Mouse (Mus musculus): ENCODE data around the gene Nudt12. TPM values are rescaled to one million over a fixed set of nuclear protein-coding genes. Genes with fewer than 3 reads are reported as not detected.
A peak's percentile ranks its signal among the peaks of the same experiment; 100 is the strongest.

Nudt12 gene
- polyA plus RNA-seq (2014; fragmentation: Nextera tagmentation; extraction: Ambion mirVana): 5.3 and 6.6 TPM in 2 replicates

- peak within 1 kb of the TSS; percentile 57 for H3K4me3 ChIP-seq (ENCODE audit: low read depth, low read length)
- H3K27me3 ChIP-seq (ENCODE audit: control insufficient read depth, insufficient read depth, low read length): no peaks in the 10 kb centered on the region
- H3K27ac ChIP-seq (ENCODE audit: low read depth, low read length): no peak within 1 kb of the TSS
- H3K9me3 ChIP-seq (ENCODE audit: control insufficient read depth, low read length): no peaks in the 10 kb centered on the region
- under 1% methylated on average over 22 of the region's 22 CpGs for WGBS
- DNase-seq (ENCODE audit: low spot score): peak; percentile 67
- no peaks in the 10 kb centered on the region for H3K4me1 ChIP-seq (ENCODE audit: control insufficient read depth, insufficient read depth, low read length)
- no peaks in the 10 kb centered on the region for H3K36me3 ChIP-seq (ENCODE audit: control insufficient read depth, insufficient read depth, low read length)
- H3K4me2 ChIP-seq (ENCODE audit: low read depth): peak within 1 kb of the TSS; percentile 61
- peak; percentile 86 for ATAC-seq (ENCODE audit: insufficient read depth, low FRiP score, low TSS enrichment)
- peak within 1 kb of the TSS; percentile 71 for H3K9ac ChIP-seq (ENCODE audit: low read length)
Measured at GRCm38 (mm10) chr17:59013091-59013459, at the start of gene Nudt12. Nudt12 (minus strand) TSS chr17:59013372.

GRCm38 (mm10) chr17:59053306-59053705 lies 40.1 kb upstream of the Nudt12 start:
- H3K9me3 ChIP-seq (ENCODE audit: control insufficient read depth, low read length): no peaks in the 10 kb centered on the region
- 87% methylated on average over 4 of the region's 4 CpGs for WGBS
- H3K4me2 ChIP-seq (ENCODE audit: low read depth): no peak overlapping the region
- no peak overlapping the region for H3K9ac ChIP-seq (ENCODE audit: low read length)
- no peak overlapping the region for H3K4me3 ChIP-seq (ENCODE audit: low read depth, low read length)
- H3K4me1 ChIP-seq (ENCODE audit: control insufficient read depth, insufficient read depth, low read length): no peaks in the 10 kb centered on the region
- DNase-seq (ENCODE audit: low spot score): no peak
- H3K27ac ChIP-seq (ENCODE audit: low read depth, low read length): no peak overlapping the region
- no peak for ATAC-seq (ENCODE audit: insufficient read depth, low FRiP score, low TSS enrichment)
- no peaks in the 10 kb centered on the region for H3K36me3 ChIP-seq (ENCODE audit: control insufficient read depth, insufficient read depth, low read length)
- H3K27me3 ChIP-seq (ENCODE audit: control insufficient read depth, insufficient read depth, low read length): no peaks in the 10 kb centered on the region

GRCm38 (mm10) chr17:59039754-59040153 lies 26.6 kb upstream of the Nudt12 start:
- Histone ChIP-seq H3K4me1 (ENCODE audit: control insufficient read depth, insufficient read depth, low read length) (no peaks in the 10 kb centered on the region), H3K27me3 (ENCODE audit: control insufficient read depth, insufficient read depth, low read length) (no peaks in the 10 kb centered on the region), H3K4me2 (ENCODE audit: low read depth) (no peak overlapping the region), H3K27ac (ENCODE audit: low read depth, low read length) (no peak overlapping the region), H3K9ac (ENCODE audit: low read length) (no peak overlapping the region), H3K36me3 (ENCODE audit: control insufficient read depth, insufficient read depth, low read length) (no peaks in the 10 kb centered on the region), H3K9me3 (ENCODE audit: control insufficient read depth, low read length) (no peaks in the 10 kb centered on the region), H3K4me3 (ENCODE audit: low read depth, low read length) (no peak overlapping the region)
- WGBS: 64% methylated on average over 5 of the region's 5 CpGs
- no peak for DNase-seq (ENCODE audit: low spot score)
- no peak for ATAC-seq (ENCODE audit: insufficient read depth, low FRiP score, low TSS enrichment)

GRCm38 (mm10) chr17:59033445-59033844 lies 20.3 kb upstream of the Nudt12 start:
- no peak for ATAC-seq (ENCODE audit: insufficient read depth, low FRiP score, low TSS enrichment)
- no peaks in the 10 kb centered on the region for H3K4me1 ChIP-seq (ENCODE audit: control insufficient read depth, insufficient read depth, low read length)
- WGBS: 86% methylated on average over 3 of the region's 3 CpGs
- no peak overlapping the region for H3K9ac ChIP-seq (ENCODE audit: low read length)
- H3K27me3 ChIP-seq (ENCODE audit: control insufficient read depth, insufficient read depth, low read length): no peaks in the 10 kb centered on the region
- DNase-seq (ENCODE audit: low spot score): no peak
- no peak overlapping the region for H3K4me3 ChIP-seq (ENCODE audit: low read depth, low read length)
- no peaks in the 10 kb centered on the region for H3K9me3 ChIP-seq (ENCODE audit: control insufficient read depth, low read length)
- no peak overlapping the region for H3K4me2 ChIP-seq (ENCODE audit: low read depth)
- no peak overlapping the region for H3K27ac ChIP-seq (ENCODE audit: low read depth, low read length)
- no peaks in the 10 kb centered on the region for H3K36me3 ChIP-seq (ENCODE audit: control insufficient read depth, insufficient read depth, low read length)

GRCm38 (mm10) chr17:59026336-59026735 lies 13.2 kb upstream of the Nudt12 start:
- Histone ChIP-seq H3K27ac (ENCODE audit: low read depth, low read length) (no peak overlapping the region), H3K4me1 (ENCODE audit: control insufficient read depth, insufficient read depth, low read length) (no peaks in the 10 kb centered on the region), H3K4me2 (ENCODE audit: low read depth) (no peak overlapping the region), H3K27me3 (ENCODE audit: control insufficient read depth, insufficient read depth, low read length) (no peaks in the 10 kb centered on the region), H3K9me3 (ENCODE audit: control insufficient read depth, low read length) (no peaks in the 10 kb centered on the region), H3K9ac (ENCODE audit: low read length) (no peak overlapping the region), H3K36me3 (ENCODE audit: control insufficient read depth, insufficient read depth, low read length) (no peaks in the 10 kb centered on the region), H3K4me3 (ENCODE audit: low read depth, low read length) (no peak overlapping the region)
- ATAC-seq (ENCODE audit: insufficient read depth, low FRiP score, low TSS enrichment) (no peak), DNase-seq (ENCODE audit: low spot score) (no peak)
- WGBS: 77% methylated on average over 3 of the region's 3 CpGs

GRCm38 (mm10) chr17:59024502-59024901 lies 11.3 kb upstream of the Nudt12 start:
- no peaks in the 10 kb centered on the region for H3K27me3 ChIP-seq (ENCODE audit: control insufficient read depth, insufficient read depth, low read length)
- ATAC-seq (ENCODE audit: insufficient read depth, low FRiP score, low TSS enrichment): no peak
- H3K9ac ChIP-seq (ENCODE audit: low read length): no peak overlapping the region
- H3K36me3 ChIP-seq (ENCODE audit: control insufficient read depth, insufficient read depth, low read length): no peaks in the 10 kb centered on the region
- no peak overlapping the region for H3K4me3 ChIP-seq (ENCODE audit: low read depth, low read length)
- no peaks in the 10 kb centered on the region for H3K9me3 ChIP-seq (ENCODE audit: control insufficient read depth, low read length)
- H3K27ac ChIP-seq (ENCODE audit: low read depth, low read length): no peak overlapping the region
- H3K4me1 ChIP-seq (ENCODE audit: control insufficient read depth, insufficient read depth, low read length): no peaks in the 10 kb centered on the region
- no peak overlapping the region for H3K4me2 ChIP-seq (ENCODE audit: low read depth)
- no peak for DNase-seq (ENCODE audit: low spot score)
- 25% methylated on average over 6 of the region's 6 CpGs for WGBS

- H3K27me3 ChIP-seq (ENCODE audit: control insufficient read depth, insufficient read depth, low read length): no peaks in the 10 kb centered on the region
- H3K4me1 ChIP-seq (ENCODE audit: control insufficient read depth, insufficient read depth, low read length): no peaks in the 10 kb centered on the region
- H3K4me3 ChIP-seq (ENCODE audit: low read depth, low read length): no peak overlapping the region
- ATAC-seq (ENCODE audit: insufficient read depth, low FRiP score, low TSS enrichment) (no peak), DNase-seq (ENCODE audit: low spot score) (no peak)
- H3K36me3 ChIP-seq (ENCODE audit: control insufficient read depth, insufficient read depth, low read length): no peaks in the 10 kb centered on the region
- H3K9ac ChIP-seq (ENCODE audit: low read length): no peak overlapping the region
- no peak overlapping the region for H3K27ac ChIP-seq (ENCODE audit: low read depth, low read length)
- 47% methylated on average over 5 of the region's 5 CpGs for WGBS
- no peaks in the 10 kb centered on the region for H3K9me3 ChIP-seq (ENCODE audit: control insufficient read depth, low read length)
- H3K4me2 ChIP-seq (ENCODE audit: low read depth): no peak overlapping the region
Measured at GRCm38 (mm10) chr17:59023971-59024370, 10.8 kb upstream of the Nudt12 start.

GRCm38 (mm10) chr17:59018666-59019065 lies 5.5 kb upstream of the Nudt12 start:
- Histone ChIP-seq H3K9ac (ENCODE audit: low read length) (no peak overlapping the region), H3K4me1 (ENCODE audit: control insufficient read depth, insufficient read depth, low read length) (no peaks in the 10 kb centered on the region), H3K4me2 (ENCODE audit: low read depth) (no peak overlapping the region), H3K9me3 (ENCODE audit: control insufficient read depth, low read length) (no peaks in the 10 kb centered on the region), H3K36me3 (ENCODE audit: control insufficient read depth, insufficient read depth, low read length) (no peaks in the 10 kb centered on the region), H3K4me3 (ENCODE audit: low read depth, low read length) (no peak overlapping the region), H3K27me3 (ENCODE audit: control insufficient read depth, insufficient read depth, low read length) (no peaks in the 10 kb centered on the region), H3K27ac (ENCODE audit: low read depth, low read length) (no peak overlapping the region)
- 95% methylated on average over 4 of the region's 4 CpGs for WGBS
- no peak for DNase-seq (ENCODE audit: low spot score)
- ATAC-seq (ENCODE audit: insufficient read depth, low FRiP score, low TSS enrichment): no peak

GRCm38 (mm10) chr17:59012421-59013090 lies 616 bp downstream of the Nudt12 start:
- H3K4me1 ChIP-seq (ENCODE audit: control insufficient read depth, insufficient read depth, low read length): no peaks in the 10 kb centered on the region
- peak; percentile 75 for ATAC-seq (ENCODE audit: insufficient read depth, low FRiP score, low TSS enrichment)
- DNase-seq (ENCODE audit: low spot score): no peak
- H3K36me3 ChIP-seq (ENCODE audit: control insufficient read depth, insufficient read depth, low read length): no peaks in the 10 kb centered on the region
- H3K4me3 ChIP-seq (ENCODE audit: low read depth, low read length): peak overlapping the region; percentile 57
- 9% methylated on average over 15 of the region's 15 CpGs for WGBS
- no peaks in the 10 kb centered on the region for H3K27me3 ChIP-seq (ENCODE audit: control insufficient read depth, insufficient read depth, low read length)
- H3K9me3 ChIP-seq (ENCODE audit: control insufficient read depth, low read length): no peaks in the 10 kb centered on the region
- no peak overlapping the region for H3K27ac ChIP-seq (ENCODE audit: low read depth, low read length)
- H3K4me2 ChIP-seq (ENCODE audit: low read depth): peak overlapping the region; percentile 61
- H3K9ac ChIP-seq (ENCODE audit: low read length): peak overlapping the region; percentile 71

All from neural tube, embryonic 11.5 days (tissue).